Mouse (Mus musculus) brain, embryonic 18.5 days (tissue): ENCODE data around the gene Rasal2.

Experiments
- DNase-seq: peaks from one replicate; pipeline ENCODE4 v3.0.0-alpha.2; 2012; ENCODE audit warnings: low read depth, low spot score

Gene Rasal2

DNA sequence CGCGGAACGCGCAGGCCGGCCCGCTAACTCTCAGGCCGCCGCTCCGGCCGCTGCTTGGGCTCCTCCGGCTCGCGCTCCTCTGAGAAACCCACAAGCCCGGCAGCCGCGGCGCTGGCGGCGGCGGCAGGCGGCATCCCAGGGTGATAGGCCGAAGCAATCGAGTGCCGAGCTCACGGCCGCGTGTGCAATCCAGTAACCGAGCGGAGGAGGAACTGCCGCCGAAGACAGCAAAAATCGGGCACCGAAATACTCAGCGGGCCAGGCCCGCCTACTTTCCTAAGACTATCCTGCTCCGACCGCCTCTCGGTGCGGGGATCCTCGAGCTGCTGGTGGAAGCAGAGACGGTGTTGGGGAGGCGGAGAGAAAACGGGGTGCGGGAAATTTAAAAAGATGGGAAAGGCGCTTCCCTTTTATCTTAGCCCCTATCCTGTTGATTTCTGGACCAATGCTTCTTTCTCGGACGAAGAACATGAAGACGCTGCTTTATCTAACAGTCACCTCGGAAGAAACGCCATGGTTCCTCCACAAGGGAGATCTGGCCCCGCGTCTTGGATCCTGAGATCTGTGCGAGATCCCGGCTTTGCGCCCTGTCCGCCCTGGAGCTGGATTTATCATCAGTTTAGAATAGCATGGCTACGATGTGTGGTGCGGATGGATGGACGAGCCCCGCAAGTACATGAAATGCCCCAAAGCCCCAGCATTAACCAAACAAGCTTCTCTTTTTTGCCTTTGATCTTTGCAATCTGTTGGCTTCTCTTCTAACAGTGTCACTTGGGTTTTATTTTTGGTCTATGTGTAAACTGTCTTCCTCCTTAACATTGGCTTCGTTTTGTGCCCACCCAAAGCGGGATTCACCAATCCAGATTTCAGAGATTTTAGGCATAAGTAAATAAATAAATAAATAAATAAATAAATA is at the start of gene Rasal2:
Rasal2 (minus strand) TSS at position 142 of the 916 bp plus-strand sequence.
- peak; percentile 96 for DNase-seq

DNA sequence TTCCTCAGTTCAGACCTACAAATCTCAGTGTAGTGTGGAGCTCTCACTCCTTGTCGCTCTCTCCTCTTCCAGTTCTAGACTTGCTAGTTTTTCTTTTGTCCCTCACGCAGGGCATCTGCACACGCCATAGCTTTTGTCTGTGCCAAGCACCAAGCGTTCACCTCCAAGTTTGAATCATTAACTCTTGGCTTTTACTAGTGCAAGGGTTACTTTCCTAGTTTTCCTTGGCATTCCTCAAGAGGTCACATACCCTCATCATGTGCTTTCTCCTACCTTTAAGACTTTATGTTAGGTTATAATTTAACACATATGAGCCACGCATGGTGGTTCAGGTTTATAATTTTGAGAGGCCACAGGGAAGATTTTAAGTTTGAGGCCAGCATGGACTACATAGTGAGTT is 48.9 kb upstream of the Rasal2 start:
- no peak for DNase-seq

DNA sequence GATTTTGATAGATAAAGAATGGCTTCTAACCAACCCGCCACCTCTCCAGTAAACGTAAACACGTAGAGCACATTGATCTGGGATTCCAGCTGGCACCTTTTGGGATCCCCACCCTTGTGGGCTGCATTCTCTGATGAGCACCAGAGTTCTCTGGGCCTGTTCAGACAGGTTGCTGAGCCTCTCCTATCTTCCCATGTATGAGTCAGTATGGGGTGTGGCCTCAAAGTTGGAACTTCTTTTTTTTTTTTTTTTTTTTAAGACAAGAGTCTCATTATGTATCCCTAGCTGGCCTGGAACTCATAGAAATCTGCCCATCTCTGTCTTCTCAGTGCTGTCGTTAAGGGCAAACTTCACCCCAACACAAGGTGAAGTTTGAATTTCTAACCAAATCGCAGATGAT is 47.5 kb upstream of the Rasal2 start:
- DNase-seq: no peak

DNA sequence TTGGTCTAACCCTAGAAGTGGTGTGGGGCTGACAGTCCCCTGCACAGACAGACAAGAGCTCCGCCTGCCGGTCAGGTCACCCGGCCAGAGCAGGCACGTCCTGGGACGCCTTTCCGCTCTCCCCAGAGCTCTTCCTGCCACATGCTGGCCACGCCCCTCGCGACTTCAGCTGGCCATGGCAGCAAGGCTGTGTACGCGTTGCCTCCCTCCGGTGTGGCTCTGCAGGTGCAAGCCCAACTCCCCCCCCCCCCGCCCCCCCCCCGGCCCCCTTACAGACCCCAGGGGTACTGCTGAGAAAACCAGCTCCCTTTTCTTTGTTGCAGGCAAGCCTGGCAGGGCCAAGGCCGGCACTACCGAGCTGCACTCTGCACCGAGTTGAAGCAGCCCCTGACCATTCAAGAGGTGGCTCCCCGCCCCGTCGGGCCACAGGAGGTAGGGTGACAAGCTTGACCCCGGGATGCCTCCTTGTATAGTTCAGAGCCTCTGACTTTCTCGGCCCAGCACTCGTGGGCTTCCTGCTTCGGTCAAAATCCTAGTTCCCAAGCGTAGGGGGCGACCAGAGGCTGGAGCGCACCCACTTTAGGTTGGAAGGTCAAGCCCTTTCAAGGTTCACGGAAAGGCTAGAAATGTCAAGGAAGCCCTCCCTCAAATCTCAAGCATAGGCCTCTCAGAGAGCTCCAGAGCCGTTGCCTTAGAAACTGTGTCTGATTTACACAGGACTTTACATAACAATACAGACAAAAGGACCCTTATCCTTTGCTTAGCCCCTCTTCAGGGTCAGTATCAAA is 46.2 kb upstream of the Rasal2 start, which contains the start of gene Cryzl2:
Cryzl2 (plus strand) TSS at position 157 of the 788 bp plus-strand sequence.
- DNase-seq: no peak

DNA sequence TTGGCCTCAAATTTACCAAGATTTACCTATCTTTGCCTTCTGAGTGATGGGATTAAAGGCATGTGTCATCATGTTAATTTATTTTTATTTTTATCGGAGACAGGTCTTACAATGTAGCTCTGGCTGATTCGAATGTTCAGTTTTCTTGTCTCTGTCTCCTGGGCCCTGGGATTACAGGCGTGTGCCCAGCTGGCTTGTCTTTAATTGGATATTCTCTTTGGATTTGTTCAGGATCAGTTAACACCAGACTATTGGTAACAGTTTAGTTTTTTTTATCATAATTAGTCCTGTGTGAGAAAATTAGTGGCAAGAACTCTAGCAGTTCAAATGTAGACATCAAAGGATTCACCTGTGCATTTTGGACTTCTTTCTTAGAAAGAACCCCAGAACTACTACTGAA is 45.4 kb upstream of the Rasal2 start:
- no peak for DNase-seq

DNA sequence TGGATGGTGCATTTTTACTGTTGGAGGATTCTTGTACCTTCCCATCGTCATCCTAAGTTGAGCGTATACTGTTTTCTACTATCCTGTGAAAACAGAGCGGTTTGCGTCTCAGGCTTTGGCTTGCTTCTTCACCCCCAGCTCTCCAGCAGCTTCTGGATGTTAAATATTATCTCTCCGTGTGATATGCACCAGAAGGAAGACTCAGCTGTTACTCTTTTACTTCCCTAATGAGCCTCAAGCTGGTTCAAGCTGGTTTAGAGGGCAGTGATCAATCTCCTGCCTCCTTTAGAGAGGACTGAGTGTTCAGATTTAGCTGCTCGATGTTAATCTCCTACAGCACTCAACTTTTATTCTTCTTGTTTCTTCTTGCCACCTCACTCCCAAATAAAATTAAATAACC is 42.5 kb upstream of the Rasal2 start:
- DNase-seq: no peak

DNA sequence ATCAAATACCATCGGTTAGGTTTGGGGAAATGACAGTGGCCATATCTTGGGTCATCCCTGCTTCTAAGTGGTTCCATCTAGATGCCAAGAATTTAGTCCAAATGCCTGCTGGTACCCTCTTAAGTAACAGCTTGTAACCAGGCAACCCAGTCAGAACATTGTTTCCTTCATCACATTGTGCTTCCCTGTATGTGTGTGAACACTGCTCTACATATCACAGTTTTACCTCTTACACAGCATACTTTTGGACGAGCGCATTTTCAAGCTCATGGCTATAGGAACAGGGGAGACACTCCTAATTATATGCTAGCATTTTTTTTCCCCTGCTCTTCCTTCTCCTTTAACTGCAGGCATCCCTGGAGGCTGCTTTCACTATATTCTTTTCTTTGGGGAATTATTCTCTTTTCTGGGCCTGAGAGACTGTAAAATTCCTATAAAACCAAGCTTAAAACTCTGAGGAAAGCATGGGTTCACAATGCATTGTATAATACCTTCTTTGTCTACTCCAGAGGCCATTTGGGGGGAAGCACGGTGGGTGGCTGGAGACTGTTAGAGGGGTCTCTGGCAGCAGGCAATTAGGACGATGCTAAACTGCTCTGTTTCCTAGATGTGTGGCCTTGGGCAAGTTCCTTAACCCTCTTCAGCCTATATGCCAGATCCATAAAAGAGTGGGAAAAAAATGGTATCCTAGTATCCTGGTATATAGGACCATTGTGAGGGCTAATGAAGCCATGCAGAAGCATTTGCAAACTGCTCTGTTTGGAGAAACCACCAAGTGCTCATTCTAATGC is 40.6 kb upstream of the Rasal2 start:
- no peak for DNase-seq

DNA sequence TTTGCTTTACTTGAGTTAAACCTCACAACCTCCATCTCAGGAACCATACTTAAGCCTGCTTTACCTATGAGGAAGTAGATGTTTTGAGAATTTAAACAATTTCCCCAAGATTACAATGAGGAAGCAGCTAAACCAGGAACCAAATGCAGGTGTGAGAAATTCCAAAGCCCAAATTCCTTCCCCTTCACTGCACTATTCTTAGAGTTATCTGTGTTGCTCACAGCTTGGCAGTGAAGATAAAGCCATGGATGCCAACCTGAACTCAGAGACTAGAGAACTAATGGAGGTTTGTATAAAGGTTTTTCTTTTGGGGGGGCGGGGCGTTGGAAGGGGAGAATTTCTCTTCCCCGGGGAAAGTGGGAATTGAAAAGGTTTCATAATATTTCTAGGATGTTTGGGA is 39.9 kb upstream of the Rasal2 start:
- DNase-seq: no peak

DNA sequence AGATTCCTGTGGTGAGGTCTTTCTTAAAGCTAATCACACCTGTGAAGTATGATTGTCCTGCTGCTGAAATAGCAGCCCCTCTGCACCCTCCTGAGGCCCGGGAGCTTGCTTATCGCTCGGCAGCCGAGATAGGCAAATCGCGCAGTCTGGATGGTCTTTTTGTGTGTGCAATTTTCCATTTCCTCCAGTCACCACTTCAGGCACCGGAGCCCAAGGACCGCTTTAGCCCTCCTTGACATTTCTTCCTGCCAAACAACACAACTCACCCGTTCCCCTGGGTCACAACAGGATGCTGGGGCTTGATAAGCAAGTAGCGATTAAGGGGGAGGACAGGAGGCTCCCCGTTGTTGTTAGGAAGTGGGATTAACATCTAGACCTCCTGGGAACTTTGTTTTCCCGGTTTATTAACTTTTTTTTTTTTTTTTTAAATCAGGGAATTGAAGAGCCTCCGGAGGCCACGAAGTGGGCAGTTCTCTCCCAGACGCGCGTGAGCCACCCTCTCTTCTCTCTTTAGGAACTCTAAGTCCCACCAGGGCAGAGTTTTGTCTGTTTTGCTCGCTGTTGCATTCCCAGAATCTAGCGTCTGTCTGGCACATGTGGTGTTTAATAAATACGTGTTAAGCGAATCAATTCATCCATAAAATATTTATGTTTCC is 37.7 kb upstream of the Rasal2 start:
- no peak for DNase-seq

DNA sequence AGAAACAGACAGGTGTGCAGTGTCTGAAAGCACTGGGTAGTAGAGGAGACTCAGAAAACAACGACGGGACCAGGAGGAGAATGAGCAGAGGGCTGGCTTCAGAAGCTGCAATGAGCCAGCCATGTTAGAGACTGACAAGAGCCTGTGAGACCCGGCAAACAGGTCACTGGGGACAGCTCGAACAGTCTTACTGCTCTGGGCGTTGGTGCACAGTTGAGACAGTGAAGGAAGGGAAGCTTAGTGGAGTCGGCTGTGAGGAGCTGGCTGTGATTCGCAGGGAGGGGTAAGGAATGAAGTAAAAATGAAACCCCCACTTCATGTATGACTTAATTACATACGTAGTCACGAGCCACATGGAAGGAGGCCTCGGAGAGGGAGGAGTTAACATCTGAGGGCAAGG is 37.1 kb upstream of the Rasal2 start:
- no peak for DNase-seq

DNA sequence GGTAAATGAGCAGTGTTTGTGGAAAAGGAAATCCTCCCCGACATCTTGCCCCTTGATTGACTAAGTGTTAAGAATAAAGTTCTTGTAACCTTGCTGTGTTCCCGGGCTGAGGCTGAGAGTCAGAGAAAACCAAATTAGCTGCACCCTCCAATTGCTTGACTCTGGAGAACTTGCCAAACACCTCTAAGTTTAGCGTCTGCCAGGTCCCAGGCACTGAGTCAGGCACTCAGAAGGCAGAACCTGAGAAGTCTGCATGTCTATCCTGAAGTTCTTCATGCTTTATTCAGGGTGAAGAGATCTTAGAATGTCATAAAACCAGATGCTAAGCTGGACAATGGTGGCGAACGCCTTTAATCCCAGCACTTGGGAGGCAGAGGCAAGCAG is 36.4 kb upstream of the Rasal2 start:
- DNase-seq: no peak

DNA sequence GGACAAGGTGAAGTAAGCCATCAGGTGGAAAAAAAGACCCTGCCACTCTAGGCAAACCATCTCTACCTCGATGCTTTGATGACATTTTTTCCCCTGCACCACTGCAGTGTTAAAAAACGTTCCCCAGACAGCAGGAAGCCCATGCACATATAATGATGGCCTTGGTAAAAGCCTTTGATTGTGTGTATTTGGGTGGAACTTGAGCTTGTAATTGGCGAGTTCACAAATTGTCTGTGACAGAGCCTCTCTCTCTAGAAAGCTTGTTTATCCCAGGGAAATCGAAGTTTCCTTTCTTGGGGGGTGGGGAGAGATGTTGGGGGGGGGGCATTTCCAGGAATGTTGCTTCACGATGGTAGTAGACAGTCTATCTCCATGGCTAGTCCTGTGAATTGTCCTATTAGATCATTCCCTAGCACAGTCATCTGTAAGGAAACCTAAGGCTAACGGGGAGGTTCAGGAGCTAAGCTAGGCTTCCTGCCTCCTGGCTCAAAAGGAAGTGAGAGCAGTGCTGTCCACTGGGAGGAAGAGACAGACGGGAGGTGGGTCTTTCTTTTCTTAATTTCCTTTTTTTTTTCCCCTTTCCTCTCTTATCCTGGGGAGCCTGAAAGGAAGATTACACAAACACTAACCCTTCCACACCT is 35.9 kb upstream of the Rasal2 start:
- no peak for DNase-seq

DNA sequence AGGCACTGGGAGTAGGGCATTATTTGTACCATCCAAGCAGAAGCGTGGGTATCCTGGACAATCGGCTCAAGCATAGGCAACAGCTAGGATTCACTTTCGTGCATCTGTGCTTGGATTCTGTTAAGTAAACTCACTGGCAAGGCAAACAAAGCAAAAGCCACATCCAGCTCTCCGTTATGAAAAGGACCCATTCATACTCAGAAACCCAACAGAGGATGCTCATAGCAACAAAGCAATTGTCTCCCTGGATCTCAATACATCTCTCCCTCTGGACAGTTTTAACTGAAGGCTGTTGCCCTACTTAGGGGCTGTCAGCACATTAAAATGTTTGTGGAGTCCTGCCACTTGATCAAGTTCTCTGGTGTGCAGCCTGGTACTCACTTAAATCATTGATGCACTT is 34.7 kb upstream of the Rasal2 start:
- DNase-seq: no peak

DNA sequence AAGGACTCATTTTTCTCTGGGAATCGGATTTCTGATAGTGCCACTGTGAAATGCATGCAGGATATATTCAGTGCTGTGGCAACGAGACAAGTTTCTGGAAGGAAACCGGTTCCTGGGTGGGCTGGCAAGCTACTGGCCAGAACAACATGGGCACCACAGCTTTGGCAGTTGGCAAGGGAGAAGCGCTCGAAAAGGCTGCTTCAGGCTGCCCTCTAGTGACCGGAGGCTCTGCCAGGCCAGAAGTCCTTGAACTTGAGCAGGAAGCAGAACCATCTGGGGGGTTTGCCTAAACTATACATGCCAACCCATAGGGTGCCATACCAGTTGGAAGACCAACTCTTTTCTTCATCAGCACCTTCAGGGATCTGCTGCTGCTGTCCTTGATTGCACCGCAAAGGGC is 33.9 kb upstream of the Rasal2 start:
- DNase-seq: no peak

DNA sequence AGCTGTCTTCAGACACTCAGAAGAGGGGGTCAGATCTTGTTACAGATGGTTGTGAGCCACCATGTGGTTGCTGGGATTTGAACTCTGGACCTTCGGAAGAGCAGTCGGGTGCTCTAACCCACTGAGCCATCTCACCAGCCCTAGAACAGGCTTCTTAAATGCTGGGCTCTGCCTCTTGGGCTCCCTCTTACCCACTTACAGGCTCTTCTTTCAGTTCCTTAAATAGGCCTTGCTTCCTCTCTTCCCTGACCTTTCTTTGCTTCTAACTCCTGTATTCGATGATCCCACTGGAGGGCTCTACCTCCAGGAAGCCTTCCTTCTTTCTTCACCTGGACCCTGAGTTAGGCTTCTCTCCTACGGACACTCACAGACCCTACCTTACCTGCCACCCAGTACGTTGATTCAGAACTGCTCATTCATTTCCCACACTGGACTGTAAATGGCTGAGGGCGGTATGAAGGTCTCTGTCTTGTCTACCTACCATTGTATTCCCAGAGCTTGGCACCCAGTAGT is 33.1 kb upstream of the Rasal2 start:
- DNase-seq: no peak

DNA sequence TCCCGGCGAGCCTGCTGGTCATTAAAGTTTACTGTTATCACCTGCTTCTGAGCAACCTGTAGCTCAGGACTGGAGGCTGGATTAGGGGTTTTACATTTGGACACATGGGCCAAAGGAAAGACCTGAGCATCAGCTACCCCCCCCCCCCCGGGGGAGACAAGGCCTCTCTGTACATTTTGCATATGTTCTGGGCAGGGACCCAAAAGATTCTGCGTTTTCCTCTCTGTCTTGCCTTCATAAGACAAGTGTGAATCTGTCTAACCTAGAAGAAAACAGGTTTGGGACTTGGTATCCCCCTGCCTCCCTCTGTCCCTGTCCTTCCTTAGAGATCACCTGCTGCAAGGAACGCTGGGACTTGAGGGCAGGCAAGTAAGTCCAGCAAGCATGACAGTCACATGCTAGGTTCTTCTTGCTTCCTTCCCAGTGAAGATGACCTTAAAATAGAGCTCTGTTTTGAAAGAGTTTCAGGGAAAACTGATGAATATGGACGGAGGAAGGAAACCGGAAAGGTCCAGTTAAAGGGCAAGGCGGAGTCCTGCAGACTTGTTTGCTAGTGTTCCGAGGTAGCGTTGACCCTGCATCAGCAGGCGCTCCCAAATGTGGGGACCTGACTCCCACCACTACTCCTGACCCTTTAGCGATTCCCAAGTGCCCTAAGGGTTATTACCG is 32.4 kb upstream of the Rasal2 start:
- DNase-seq: no peak

DNA sequence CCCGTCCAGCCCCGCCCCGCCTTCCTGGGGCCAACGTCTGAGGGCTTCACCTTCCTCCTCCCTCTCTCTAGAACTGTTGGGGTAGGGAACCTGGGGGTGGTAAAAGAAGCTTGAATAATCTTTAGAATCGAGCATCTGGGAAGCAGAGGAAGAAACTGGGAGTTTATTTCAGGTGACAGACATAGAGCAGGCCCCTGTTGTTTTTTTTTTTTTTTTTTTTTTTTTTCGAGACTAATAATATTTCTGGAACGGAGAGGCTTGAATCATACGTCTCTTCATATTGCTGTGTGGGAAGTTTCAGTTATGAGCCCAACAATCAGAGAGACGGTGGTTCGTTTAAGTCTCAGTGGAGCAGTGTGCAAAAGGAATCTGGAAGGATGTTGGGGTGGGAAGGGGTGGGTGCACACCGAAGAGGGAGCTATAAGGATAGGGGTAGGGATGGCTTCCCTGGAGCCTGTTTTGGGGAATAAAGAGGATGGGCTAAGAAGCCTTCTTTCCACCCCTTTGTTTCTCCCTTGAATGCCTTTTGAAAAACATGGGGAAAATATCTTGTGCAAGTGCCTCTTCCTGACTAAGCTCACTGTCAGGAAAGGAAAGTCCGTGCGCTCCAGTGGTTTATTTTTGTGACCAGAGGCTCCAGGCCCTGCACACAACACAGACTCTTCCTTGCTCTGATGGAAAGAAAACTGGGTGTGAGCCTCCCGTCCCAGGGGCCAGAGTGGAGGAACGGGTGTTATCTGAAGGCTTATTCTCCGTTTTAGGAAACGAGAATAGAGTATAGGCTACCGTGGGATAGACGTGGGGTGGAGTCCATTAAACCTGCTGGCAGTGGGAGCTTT is 31.5 kb upstream of the Rasal2 start:
- no peak for DNase-seq

DNA sequence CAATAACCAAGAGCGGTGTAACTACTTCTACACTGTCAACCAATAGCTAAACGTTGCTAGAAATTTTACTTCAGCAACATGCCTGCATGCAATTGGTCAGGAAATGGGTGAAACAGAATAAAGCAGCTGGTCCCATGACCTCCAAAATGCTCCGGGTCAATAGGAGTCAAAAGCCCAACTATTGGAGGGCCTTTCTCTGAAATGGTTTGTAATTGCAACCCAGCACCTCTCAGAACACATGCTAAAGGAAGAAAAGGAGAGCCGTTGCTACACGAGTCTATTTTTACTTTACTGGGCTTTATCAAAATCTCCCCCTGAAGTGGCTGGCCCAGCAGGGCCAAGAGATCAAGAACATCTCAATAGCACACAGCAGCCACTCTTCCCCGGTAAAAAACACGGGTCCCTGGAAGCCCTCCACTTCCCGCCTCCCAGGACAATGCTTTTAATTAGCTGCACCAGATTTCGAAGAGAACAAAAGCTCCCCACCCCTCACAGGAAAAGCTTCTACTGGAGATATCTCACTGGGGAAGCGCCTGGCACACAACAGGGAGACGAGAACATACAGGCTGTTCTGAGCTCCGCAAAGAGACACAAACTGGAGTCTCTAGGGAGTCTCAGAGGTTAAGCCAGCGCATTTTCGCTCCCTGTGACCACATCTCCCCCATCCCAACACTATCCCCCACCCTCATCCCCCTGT is 30.8 kb upstream of the Rasal2 start:
- no peak for DNase-seq
